In the genomic region with DNA sequence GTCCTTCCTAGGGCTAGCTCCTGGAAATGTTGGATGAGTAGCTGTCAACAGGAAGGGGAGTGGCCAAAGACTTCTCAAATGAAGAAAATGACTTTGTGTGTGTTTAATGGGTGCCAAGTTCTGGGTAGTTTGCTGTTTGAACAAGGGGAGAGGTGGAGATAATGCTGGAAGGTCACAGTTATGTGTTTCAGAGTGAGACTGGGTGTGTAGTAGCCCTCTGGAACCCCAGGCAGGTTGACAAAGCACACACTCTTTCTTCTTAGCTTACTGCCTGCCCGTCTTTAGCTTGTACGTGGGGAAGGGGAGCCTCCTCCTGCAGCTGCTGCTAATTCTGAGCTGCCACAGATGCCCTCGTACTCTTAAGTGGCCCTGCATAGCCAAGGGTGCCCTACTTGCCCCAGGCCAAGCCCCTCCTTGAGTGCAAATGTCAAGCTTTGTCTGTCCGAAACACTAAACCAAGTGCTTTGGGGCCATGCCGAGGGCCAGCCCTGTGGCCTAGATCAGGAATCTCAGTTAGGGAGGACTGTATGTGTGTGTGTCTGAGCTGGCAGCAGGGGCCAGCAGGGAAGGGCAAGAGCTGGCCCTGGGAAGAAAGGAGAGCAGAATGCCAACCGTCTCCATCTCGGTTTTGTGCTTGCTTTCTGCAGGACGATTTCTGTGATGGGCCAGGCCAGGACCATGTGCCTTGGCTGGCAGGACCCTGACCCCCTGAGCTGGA, we compare ENCODE assay signal across 9 mouse cellular contexts.
DNase-seq lines count a peak whose midpoint lies in the region; ATAC-seq lines count a peak whose summit lies in the region.
"Had no signal": no experiment of that assay in that cellular context is flagged by ENCODE, and none has a peak within 500 bp of the region (broad histone marks: within the 10 kb centered on the region; RNA-seq: fewer than 3 reads in every experiment).

No protein-coding gene starts in this region.

- H3K4me2 ChIP-seq in hindbrain, embryonic 11.5 days (replicated peaks; ENCODE audit: low read depth, low read length), result no peak overlapping the region
- H3K4me2 ChIP-seq in midbrain, embryonic 13.5 days (replicated peaks), result no peak overlapping the region
- no peak overlapping the region for H3K4me2 ChIP-seq in stomach, embryonic 16.5 days (ENCODE audit: low read depth, low read length)
- H3K4me2 ChIP-seq: limb, embryonic 12.5 days had no signal

- no peaks in the 10 kb centered on the region for H3K9me3 ChIP-seq in hindbrain, embryonic 11.5 days (ENCODE audit: control insufficient read depth, low read length)
- H3K9me3 ChIP-seq in midbrain, embryonic 13.5 days, result 0 out of 2 replicates have a peak, but pooled peaks cover 3% of the 10 kb centered on the region
- no peaks in the 10 kb centered on the region for H3K9me3 ChIP-seq in stomach, embryonic 16.5 days (replicated peaks; ENCODE audit: control insufficient read depth, low read length)
- H3K9me3 ChIP-seq: limb, embryonic 12.5 days; megakaryocyte, embryonic 14.5 days had no signal

- H3K27me3 ChIP-seq in hindbrain, embryonic 11.5 days (ENCODE audit: control insufficient read depth, insufficient read depth, low read length), result no peaks in the 10 kb centered on the region
- H3K27me3 ChIP-seq in midbrain, embryonic 13.5 days, result no peaks in the 10 kb centered on the region
- H3K27me3 ChIP-seq in stomach, embryonic 16.5 days (ENCODE audit: control insufficient read depth, insufficient read depth, low read length), result no peaks in the 10 kb centered on the region
- H3K27me3 ChIP-seq: limb, embryonic 12.5 days; megakaryocyte, embryonic 14.5 days had no signal

- H3K9ac ChIP-seq in hindbrain, embryonic 11.5 days (ENCODE audit: low read depth, low read length), result no peak overlapping the region
- H3K9ac ChIP-seq in midbrain, embryonic 13.5 days (replicated peaks), result no peak overlapping the region
- peak overlapping the region; percentile 20; the same call in 1 of the 2 replicates for H3K9ac ChIP-seq in stomach, embryonic 16.5 days (ENCODE audit: low read length)
- H3K9ac ChIP-seq: limb, embryonic 12.5 days had no signal

- no peak overlapping the region for H3K4me3 ChIP-seq in hindbrain, embryonic 11.5 days (ENCODE audit: low read depth, low read length)
- H3K4me3 ChIP-seq in midbrain, embryonic 13.5 days (replicated peaks), result no peak overlapping the region
- no peak overlapping the region for H3K4me3 ChIP-seq in stomach, embryonic 16.5 days (replicated peaks; ENCODE audit: low read length)
- H3K4me3 ChIP-seq: limb, embryonic 12.5 days; megakaryocyte, embryonic 14.5 days had no signal

- peaks cover 3% of the 10 kb centered on the region; the same call in 1 of the 2 replicates for H3K4me1 ChIP-seq in hindbrain, embryonic 11.5 days (replicated peaks; ENCODE audit: control insufficient read depth, insufficient read depth, low read length)
- H3K4me1 ChIP-seq in midbrain, embryonic 13.5 days (replicated peaks), result peaks cover 43% of the 10 kb centered on the region
- H3K4me1 ChIP-seq in stomach, embryonic 16.5 days (ENCODE audit: control insufficient read depth, insufficient read depth, low read length), result peaks cover 13% of the 10 kb centered on the region
- H3K4me1 ChIP-seq: megakaryocyte, embryonic 14.5 days had no signal

- H3K27ac ChIP-seq in hindbrain, embryonic 11.5 days (ENCODE audit: low read depth, low read length), result no peak overlapping the region
- H3K27ac ChIP-seq in midbrain, embryonic 13.5 days, result peak overlapping the region; percentile 80
- H3K27ac ChIP-seq in stomach, embryonic 16.5 days (ENCODE audit: low read length), result peak overlapping the region; percentile 86
- H3K27ac ChIP-seq: limb, embryonic 12.5 days had no signal

- no peaks in the 10 kb centered on the region for H3K36me3 ChIP-seq in hindbrain, embryonic 11.5 days (ENCODE audit: control insufficient read depth, insufficient read depth, low read length)
- H3K36me3 ChIP-seq in midbrain, embryonic 13.5 days, result no peaks in the 10 kb centered on the region
- H3K36me3 ChIP-seq in stomach, embryonic 16.5 days (ENCODE audit: control insufficient read depth, insufficient read depth, low read length), result no peaks in the 10 kb centered on the region
- H3K36me3 ChIP-seq: limb, embryonic 12.5 days had no signal

- WGBS in hindbrain, embryonic 11.5 days, result 58% methylated on average over 8 of the region's 8 CpGs
- WGBS in midbrain, embryonic 13.5 days, result 55% methylated on average over 8 of the region's 8 CpGs
- WGBS in stomach, embryonic 16.5 days, result 42% methylated on average over 8 of the region's 8 CpGs

- peak; percentile 8 to 18 for DNase-seq in lung, adult 18-20 months
- no peak for DNase-seq in lung, postnatal 4 days
- no peak for DNase-seq in hindbrain, embryonic 11.5 days (ENCODE audit: low spot score)
- no peak for DNase-seq in right cerebral cortex, adult 2 months (ENCODE audit: low spot score in 2 of 2)
- no peak for DNase-seq in embryo, embryonic 11 days

- ATAC-seq in hindbrain, embryonic 11.5 days (ENCODE audit: low FRiP score), result peak; percentile 15; the same call in 1 of the 2 replicates
- peak; percentile 18; the same call in 1 of the 2 replicates for ATAC-seq in midbrain, embryonic 13.5 days
- peak; percentile 87 for ATAC-seq in stomach, embryonic 16.5 days (ENCODE audit: insufficient read depth, low FRiP score)

Comparison
In these comparisons a context has a peak if more than half of its experiments do, and no peak if none do; other contexts are left out.
1. DNase-seq: peak in lung, adult 18-20 months (2 of 2); none in lung, postnatal 4 days (0 of 2), hindbrain, embryonic 11.5 days (single experiment), right cerebral cortex, adult 2 months (0 of 2) and embryo, embryonic 11 days (single experiment).
2. ATAC-seq: peak in every context shown above with its lines; median percentile 87 in stomach, embryonic 16.5 days; 18 in midbrain, embryonic 13.5 days; 15 in hindbrain, embryonic 11.5 days.